Comparison of ENCODE assay signal across 22 mouse cellular contexts in the genomic region with DNA sequence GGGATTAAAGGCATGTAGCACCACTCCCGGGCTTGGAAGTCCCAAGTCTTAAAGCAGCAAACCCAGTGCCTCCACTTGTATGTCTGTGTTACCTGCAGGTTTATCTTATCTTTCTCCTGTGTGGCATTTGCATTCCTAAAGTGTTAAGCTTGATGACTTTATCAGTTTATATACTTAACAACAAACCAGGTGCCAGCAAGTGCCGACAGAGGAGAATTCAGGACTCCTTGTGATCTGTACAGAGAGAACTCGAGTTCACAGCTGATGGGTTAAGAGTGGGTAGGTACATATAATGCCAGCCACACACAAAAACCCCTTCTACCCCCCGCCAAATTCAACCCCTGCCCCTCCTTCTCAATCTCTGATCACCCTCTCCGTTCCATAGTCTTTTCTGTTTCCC. TPM values are rescaled to one million over a fixed set of nuclear protein-coding genes. Genes with fewer than 3 reads are reported as not detected.
"Had no signal": no experiment of that assay in that cellular context is flagged by ENCODE, and none has a peak within 500 bp of the region (broad histone marks: within the 10 kb centered on the region; RNA-seq: fewer than 3 reads in every experiment).

No protein-coding gene starts in this region.

- H3K9ac ChIP-seq: neural tube, embryonic 15.5 days; stomach, embryonic 15.5 days had no signal

- H3K27ac ChIP-seq: neural tube, embryonic 15.5 days; stomach, embryonic 15.5 days; stomach, postnatal 0 days had no signal

- H3K4me3 ChIP-seq: neural tube, embryonic 15.5 days; stomach, embryonic 15.5 days had no signal

- H3K27me3 ChIP-seq: neural tube, embryonic 15.5 days; stomach, embryonic 15.5 days had no signal

- H3K4me1 ChIP-seq: neural tube, embryonic 15.5 days; stomach, embryonic 15.5 days had no signal

- DNase-seq: retina, postnatal 1 day; right cerebral cortex, adult 18-20 months; right cerebral cortex, postnatal 14 days; right cerebral cortex, postnatal 25 days; right cerebral cortex, postnatal 4 days; spleen, adult 18-20 months; thymus, adult 18-20 months; thymus, adult 2 months; thymus, postnatal 14 days; thymus, postnatal 25 days; thymus, postnatal 36 days; thymus, postnatal 4 days had no signal

- H3K4me2 ChIP-seq: neural tube, embryonic 15.5 days; stomach, embryonic 15.5 days had no signal

- H3K9me3 ChIP-seq: neural tube, embryonic 15.5 days; stomach, embryonic 15.5 days had no signal

RNA-seq across cellular contexts. Expression of a gene that starts 54.8 kb away (rescaled TPM):
- polyA plus RNA-seq: neural tube, embryonic 14.5 days; neural tube, embryonic 15.5 days; small intestine, adult 2 months; spleen, adult 2 months; stomach, embryonic 14.5 days; stomach, embryonic 15.5 days; stomach, embryonic 16.5 days; stomach, postnatal 0 days; thymus, adult 2 months; thymus, postnatal 0 days; urinary bladder, adult 2 months had no signal
